25 mouse cellular contexts compared by ENCODE assay signal in the genomic region with DNA sequence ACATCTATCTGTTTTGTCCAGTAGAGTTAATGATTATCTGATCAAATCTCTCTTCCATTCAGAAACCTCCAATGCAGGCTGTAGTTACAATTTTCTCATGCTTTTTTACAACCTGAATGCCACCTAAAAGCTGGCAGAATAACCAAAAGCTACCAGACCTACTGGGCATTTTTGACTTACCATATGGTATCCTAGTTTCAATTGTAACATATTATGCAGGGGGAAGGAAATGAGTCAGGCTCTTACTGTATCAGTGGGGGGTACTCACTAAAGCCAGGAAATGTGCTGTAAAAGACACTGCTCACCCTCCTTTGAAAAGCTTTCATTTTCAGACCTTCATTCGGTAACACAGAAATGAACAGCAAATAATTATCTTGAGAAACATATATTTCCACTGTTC.
DNase-seq lines count a peak whose midpoint lies in the region; ATAC-seq and TF ChIP-seq lines count a peak whose summit lies in the region.
"Had no signal": no experiment of that assay in that cellular context is flagged by ENCODE, and none has a peak within 500 bp of the region (broad histone marks: within the 10 kb centered on the region; RNA-seq: fewer than 3 reads in every experiment).

No protein-coding gene starts in this region.

- H3K9ac ChIP-seq in hindbrain, postnatal 0 days (replicated peaks; ENCODE audit: low read length): no peak overlapping the region
- H3K9ac ChIP-seq in hindbrain, embryonic 14.5 days: no peak overlapping the region
- H3K9ac ChIP-seq in kidney, embryonic 14.5 days (ENCODE audit: low read depth, low read length): no peak overlapping the region
- H3K9ac ChIP-seq: embryonic facial prominence, embryonic 13.5 days; hindbrain, embryonic 13.5 days; intestine, embryonic 15.5 days; liver, postnatal 0 days; midbrain, embryonic 13.5 days; neural tube, embryonic 12.5 days had no signal

- H3K4me2 ChIP-seq in hindbrain, postnatal 0 days (ENCODE audit: low read depth, low read length): no peak overlapping the region
- H3K4me2 ChIP-seq in hindbrain, embryonic 14.5 days (replicated peaks): no peak overlapping the region
- no peak overlapping the region for H3K4me2 ChIP-seq in kidney, embryonic 14.5 days (replicated peaks; ENCODE audit: low read depth, low read length)
- H3K4me2 ChIP-seq: embryonic facial prominence, embryonic 13.5 days; heart, embryonic 11.5 days; hindbrain, embryonic 13.5 days; intestine, embryonic 15.5 days; midbrain, embryonic 13.5 days; neural tube, embryonic 12.5 days had no signal

- H3K4me1 ChIP-seq in hindbrain, postnatal 0 days (ENCODE audit: insufficient read depth, low read length): no peaks in the 10 kb centered on the region
- no peaks in the 10 kb centered on the region for H3K4me1 ChIP-seq in hindbrain, embryonic 14.5 days (replicated peaks; ENCODE audit: control insufficient read depth, insufficient read depth, low read length)
- peaks cover 36% of the 10 kb centered on the region for H3K4me1 ChIP-seq in bone marrow macrophage, adult 2 months (ENCODE audit: control insufficient read depth, insufficient read depth, low read length)
- H3K4me1 ChIP-seq in embryonic fibroblast, embryonic 13.5 days (ENCODE audit: control insufficient read depth, insufficient read depth, low read length): no peaks in the 10 kb centered on the region; the same call in 1 of the 2 replicates
- no peaks in the 10 kb centered on the region for H3K4me1 ChIP-seq in kidney, embryonic 14.5 days (ENCODE audit: control insufficient read depth, insufficient read depth, low read length)
- H3K4me1 ChIP-seq: embryonic facial prominence, embryonic 13.5 days; forebrain, embryonic 10.5 days; hindbrain, embryonic 13.5 days; intestine, embryonic 15.5 days; neural tube, embryonic 12.5 days had no signal

- no peak for TF ChIP-seq CTCF in hindbrain, postnatal 0 days (IDR thresholded peaks at IDR 0.05; ENCODE audit: low read depth)
- no peak for TF ChIP-seq CTCF in bone marrow macrophage, adult 2 months (IDR thresholded peaks at IDR 0.05; ENCODE audit: low read depth, low read length)
- TF ChIP-seq CTCF in embryonic fibroblast, embryonic 13.5 days (IDR thresholded peaks at IDR 0.05; ENCODE audit: borderline replicate concordance, insufficient read depth, low read length): no peak

- no peak overlapping the region for H3K27ac ChIP-seq in hindbrain, postnatal 0 days
- no peak overlapping the region for H3K27ac ChIP-seq in hindbrain, embryonic 14.5 days
- H3K27ac ChIP-seq in bone marrow macrophage, adult 2 months (ENCODE audit: insufficient read depth, low read depth, low read length): peak overlapping the region; percentile 94
- H3K27ac ChIP-seq in embryonic fibroblast, embryonic 13.5 days (ENCODE audit: insufficient read depth, low read length): peak overlapping the region; percentile 71
- no peak overlapping the region for H3K27ac ChIP-seq in kidney, embryonic 14.5 days (ENCODE audit: low read depth, low read length)
- H3K27ac ChIP-seq: embryonic facial prominence, embryonic 13.5 days; forebrain, embryonic 10.5 days; hindbrain, embryonic 13.5 days; intestine, embryonic 15.5 days; limb, embryonic 10.5 days; midbrain, embryonic 13.5 days; neural tube, embryonic 12.5 days had no signal

- no peaks in the 10 kb centered on the region for H3K27me3 ChIP-seq in hindbrain, postnatal 0 days (ENCODE audit: insufficient read depth, low read length)
- no peaks in the 10 kb centered on the region for H3K27me3 ChIP-seq in hindbrain, embryonic 14.5 days (ENCODE audit: control insufficient read depth, insufficient read depth, low read length)
- H3K27me3 ChIP-seq in kidney, embryonic 14.5 days (ENCODE audit: control insufficient read depth, insufficient read depth, low read length): no peaks in the 10 kb centered on the region
- H3K27me3 ChIP-seq: embryonic facial prominence, embryonic 13.5 days; hindbrain, embryonic 13.5 days; intestine, embryonic 15.5 days; midbrain, embryonic 13.5 days; neural tube, embryonic 12.5 days; Patski had no signal

- WGBS in hindbrain, postnatal 0 days: 53% methylated on average over 1 of the region's 1 CpGs
- 70% methylated on average over 1 of the region's 1 CpGs for WGBS in hindbrain, embryonic 14.5 days
- WGBS in kidney, embryonic 14.5 days: 71% methylated on average over 1 of the region's 1 CpGs

- no peak for TF ChIP-seq POLR2A in bone marrow macrophage, adult 2 months (IDR thresholded peaks at IDR 0.05; ENCODE audit: borderline replicate concordance, low read depth, low read length)
- TF ChIP-seq POLR2A in embryonic fibroblast, embryonic 13.5 days (IDR thresholded peaks at IDR 0.05; ENCODE audit: low read depth, low read length): no peak

- peak; percentile 5 for DNase-seq in hindbrain, postnatal 0 days (ENCODE audit: low spot score)
- no peak for DNase-seq in hindbrain, embryonic 14.5 days (ENCODE audit: low spot score)
- DNase-seq in cerebellum, adult 8-10 months: peak; percentile 64
- DNase-seq in adrenal gland, adult (ENCODE audit: inconsistent age in 2 of 2, low spot score in 1 of 2): no peak
- DNase-seq in heart, adult 11 months: no peak
- DNase-seq: adrenal gland, postnatal 14 days; gastrocnemius, postnatal 36 days; heart, postnatal 14 days; layer of hippocampus, postnatal 36 days; liver, postnatal 0 days; lung, postnatal 10 days; spleen, adult 18-20 months; thymus, postnatal 36 days had no signal

- H3K4me3 ChIP-seq in hindbrain, postnatal 0 days (ENCODE audit: low read length): no peak overlapping the region
- H3K4me3 ChIP-seq in hindbrain, embryonic 14.5 days (replicated peaks; ENCODE audit: low read length): no peak overlapping the region
- no peak overlapping the region for H3K4me3 ChIP-seq in bone marrow macrophage, adult 2 months (ENCODE audit: insufficient read depth, low read length)
- no peak overlapping the region for H3K4me3 ChIP-seq in embryonic fibroblast, embryonic 13.5 days (ENCODE audit: insufficient read depth, low read length)
- no peak overlapping the region for H3K4me3 ChIP-seq in kidney, embryonic 14.5 days (ENCODE audit: low read length)
- H3K4me3 ChIP-seq: embryonic facial prominence, embryonic 13.5 days; forebrain, embryonic 10.5 days; hindbrain, embryonic 13.5 days; intestine, embryonic 15.5 days; limb, embryonic 10.5 days; midbrain, embryonic 13.5 days; neural tube, embryonic 12.5 days had no signal

- no peaks in the 10 kb centered on the region for H3K36me3 ChIP-seq in hindbrain, postnatal 0 days (ENCODE audit: insufficient read depth, low read length)
- no peaks in the 10 kb centered on the region for H3K36me3 ChIP-seq in hindbrain, embryonic 14.5 days (replicated peaks; ENCODE audit: control insufficient read depth, insufficient read depth)
- no peaks in the 10 kb centered on the region for H3K36me3 ChIP-seq in kidney, embryonic 14.5 days (ENCODE audit: control insufficient read depth, insufficient read depth, low read length)
- H3K36me3 ChIP-seq: embryonic facial prominence, embryonic 13.5 days; forebrain, embryonic 10.5 days; hindbrain, embryonic 13.5 days; intestine, embryonic 15.5 days; limb, embryonic 10.5 days; midbrain, embryonic 13.5 days; neural tube, embryonic 12.5 days had no signal

- ATAC-seq in hindbrain, postnatal 0 days: no peak
- ATAC-seq in hindbrain, embryonic 14.5 days (ENCODE audit: low FRiP score): no peak
- no peak for ATAC-seq in kidney, embryonic 14.5 days (ENCODE audit: low FRiP score, low TSS enrichment)
- ATAC-seq: intestine, embryonic 15.5 days; liver, postnatal 0 days; midbrain, embryonic 13.5 days; Patski had no signal

- H3K9me3 ChIP-seq in hindbrain, postnatal 0 days (ENCODE audit: low read length): no peaks in the 10 kb centered on the region
- no peaks in the 10 kb centered on the region for H3K9me3 ChIP-seq in hindbrain, embryonic 14.5 days (ENCODE audit: control insufficient read depth, low read length)
- no peaks in the 10 kb centered on the region for H3K9me3 ChIP-seq in kidney, embryonic 14.5 days (ENCODE audit: control insufficient read depth, low read length)
- H3K9me3 ChIP-seq: embryonic facial prominence, embryonic 13.5 days; forebrain, embryonic 10.5 days; hindbrain, embryonic 13.5 days; intestine, embryonic 15.5 days; limb, embryonic 10.5 days; midbrain, embryonic 13.5 days; neural tube, embryonic 12.5 days had no signal

Comparison
In these comparisons a context has a peak if more than half of its experiments do, and no peak if none do; other contexts are left out.
1. DNase-seq: peak in hindbrain, postnatal 0 days (single experiment) and cerebellum, adult 8-10 months (single experiment); none in hindbrain, embryonic 14.5 days (single experiment), adrenal gland, adult (0 of 2) and heart, adult 11 months (single experiment).
2. H3K27ac ChIP-seq: peak in bone marrow macrophage, adult 2 months (single experiment) and embryonic fibroblast, embryonic 13.5 days (single experiment); none in hindbrain, postnatal 0 days (single experiment), hindbrain, embryonic 14.5 days (single experiment) and kidney, embryonic 14.5 days (single experiment).